In the genomic region with DNA sequence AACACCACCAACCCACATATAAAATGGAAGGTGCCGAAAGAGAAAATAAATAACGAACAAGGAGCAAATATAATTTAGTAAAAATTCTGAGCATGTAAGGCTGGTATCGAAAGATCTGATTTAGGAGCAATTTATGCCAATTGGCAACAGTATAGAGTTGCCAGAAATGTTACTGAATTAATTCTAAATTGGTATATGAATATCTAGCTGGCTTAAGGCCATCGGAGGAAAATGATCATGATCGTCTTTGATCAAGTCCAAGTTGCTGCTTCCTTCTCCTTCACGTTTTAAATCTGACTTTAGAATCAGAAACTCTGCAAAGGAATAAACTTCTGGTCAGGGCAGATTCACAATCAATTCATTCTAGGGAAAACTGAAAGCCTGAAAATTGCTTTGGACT, we compare ENCODE assay signal across 28 mouse cellular contexts.
"Had no signal": no experiment of that assay in that cellular context is flagged by ENCODE, and none has a peak within 500 bp of the region (broad histone marks: within the 10 kb centered on the region; RNA-seq: fewer than 3 reads in every experiment).

No protein-coding gene starts in this region.

- DNase-seq: gastrocnemius, postnatal 10 days; gastrocnemius, postnatal 25 days; heart, adult 18-20 months; heart, postnatal 10 days; heart, postnatal 4 days; kidney, adult 18-20 months; kidney, adult 8-10 months; kidney, postnatal 10 days; kidney, postnatal 25 days; kidney, postnatal 4 days; liver; liver, embryonic 13.5 days; liver, postnatal 0 days had no signal

- H3K27ac ChIP-seq: heart, embryonic 10.5 days; hindbrain, embryonic 10.5 days; hindbrain, embryonic 12.5 days; hindbrain, embryonic 14.5 days; intestine, embryonic 15.5 days; layer of hippocampus, adult 2 months; left cerebral cortex, adult 2 months; limb, embryonic 10.5 days; limb, embryonic 12.5 days; liver, embryonic 13.5 days; liver, embryonic 15.5 days had no signal

- ATAC-seq: hindbrain, embryonic 16.5 days; inflammation-experienced regulatory T-cells, adult 6 months; intestine, embryonic 15.5 days; intestine, postnatal 0 days; liver, postnatal 0 days had no signal

- H3K4me3 ChIP-seq: heart, embryonic 10.5 days; heart, embryonic 12.5 days; hindbrain, embryonic 10.5 days; hindbrain, embryonic 12.5 days; intestine, embryonic 15.5 days; layer of hippocampus, adult 2 months; left cerebral cortex, adult 2 months; limb, embryonic 10.5 days; limb, embryonic 12.5 days; liver, embryonic 13.5 days; liver, embryonic 15.5 days had no signal

- H3K9me3 ChIP-seq: heart, embryonic 10.5 days; heart, embryonic 12.5 days; hindbrain, embryonic 10.5 days; hindbrain, embryonic 12.5 days; intestine, embryonic 15.5 days; limb, embryonic 10.5 days; limb, embryonic 12.5 days; liver, embryonic 13.5 days; liver, embryonic 15.5 days had no signal

- H3K27me3 ChIP-seq: heart, embryonic 12.5 days; hindbrain, embryonic 12.5 days; intestine, embryonic 15.5 days; limb, embryonic 12.5 days; liver, embryonic 13.5 days; liver, embryonic 15.5 days had no signal

- H3K9ac ChIP-seq: heart, embryonic 12.5 days; hindbrain, embryonic 12.5 days; hindbrain, embryonic 14.5 days; intestine, embryonic 15.5 days; limb, embryonic 12.5 days; liver, embryonic 13.5 days; liver, embryonic 15.5 days; liver, postnatal 0 days had no signal

- H3K4me2 ChIP-seq: heart, embryonic 12.5 days; hindbrain, embryonic 12.5 days; hindbrain, embryonic 14.5 days; intestine, embryonic 15.5 days; limb, embryonic 12.5 days; liver, embryonic 11.5 days; liver, embryonic 13.5 days; liver, embryonic 15.5 days had no signal

- H3K36me3 ChIP-seq: heart, embryonic 10.5 days; heart, embryonic 12.5 days; hindbrain, embryonic 10.5 days; hindbrain, embryonic 12.5 days; intestine, embryonic 15.5 days; limb, embryonic 10.5 days; limb, embryonic 12.5 days; liver, embryonic 13.5 days; liver, embryonic 15.5 days had no signal

- H3K4me1 ChIP-seq: heart, embryonic 10.5 days; heart, embryonic 12.5 days; hindbrain, embryonic 10.5 days; hindbrain, embryonic 12.5 days; intestine, embryonic 15.5 days; limb, embryonic 10.5 days; limb, embryonic 12.5 days; liver, embryonic 13.5 days; liver, embryonic 15.5 days had no signal
